Mouse (Mus musculus) embryonic facial prominence, embryonic 14.5 days (tissue): ENCODE measurements around the gene Nav2. TPM values are rescaled to one million over a fixed set of nuclear protein-coding genes. Genes with fewer than 3 reads are reported as not detected.

ENCODE experiments used
- ATAC-seq: fragments of 200-750 bp; cut with Nextera tagmentation; 2 replicates; pipeline ENCODE4 v1.8.0; 2017; ENCODE audit warnings: low read depth, moderate number of reproducible peaks, moderate TSS enrichment
- DNase-seq: peaks from one replicate; pipeline ENCODE4 v3.0.0-alpha.2; 2015; ENCODE audit warnings: low spot score
- H3K27ac ChIP-seq: fragments of 300-500 bp; sonication (generic); replicated peaks from 2 replicates; pipeline ENCODE4 v1.5.1; 2014; ENCODE audit warnings: low read depth, mild to moderate bottlenecking, low read length, moderate library complexity
- H3K27me3 ChIP-seq: fragments of 300-500 bp; sonication (generic); replicated peaks from 2 replicates; pipeline ENCODE4 v1.6.1; 2014; ENCODE audit warnings: low read length; ENCODE audit not compliant: control insufficient read depth, insufficient read depth
- H3K36me3 ChIP-seq: fragments of 300-500 bp; sonication (generic); 2 replicates; pipeline ENCODE4 v1.6.1; 2014; ENCODE audit warnings: low read length, mixed read lengths; ENCODE audit not compliant: control insufficient read depth, insufficient read depth
- H3K4me1 ChIP-seq: fragments of 300-500 bp; sonication (generic); 2 replicates; pipeline ENCODE4 v1.6.1; 2014; ENCODE audit warnings: antibody characterized with exemption, low read length; ENCODE audit not compliant: control insufficient read depth, insufficient read depth
- H3K4me2 ChIP-seq: fragments of 300-500 bp; sonication (generic); 2 replicates; pipeline ENCODE4 v1.6.1; 2014; ENCODE audit warnings: low read depth, mild to moderate bottlenecking, low read length, moderate library complexity, mixed read lengths
- H3K4me3 ChIP-seq: fragments of 300-500 bp; sonication (generic); 2 replicates; pipeline ENCODE4 v1.5.1; 2014; ENCODE audit warnings: low read depth, mild to moderate bottlenecking, low read length
- H3K9ac ChIP-seq: fragments of 300-500 bp; sonication (generic); 2 replicates; pipeline ENCODE4 v1.6.1; 2014; ENCODE audit warnings: low read depth, mild to moderate bottlenecking, low read length, moderate library complexity, mixed read lengths
- H3K9me3 ChIP-seq: fragments of 300-500 bp; sonication (generic); 2 replicates; pipeline ENCODE4 v1.6.1; 2016; ENCODE audit warnings: low read length; ENCODE audit not compliant: control insufficient read depth
- WGBS: fragments of 180-500 bp; shearing (Covaris S2); extraction: QIAGEN DNeasy Blood & Tissue Kit; methylation state at CpG from one replicate; pipeline ENCODE4 v1.1.7; 2014; 5-methylcytosine and 5-hydroxymethylcytosine counted together
- polyA plus RNA-seq: library from polyadenylated mRNA; unstranded; fragments of >200 nt; fragmentation: Nextera tagmentation; extraction: Ambion mirVana; gene quantifications from 2 replicates; pipeline ENCODE4 v1.2.1, GENCODE M21; 2014

Nav2 gene
- polyA plus RNA-seq, 1 experiment from 2014 or later = 13.5 TPM

DNA sequence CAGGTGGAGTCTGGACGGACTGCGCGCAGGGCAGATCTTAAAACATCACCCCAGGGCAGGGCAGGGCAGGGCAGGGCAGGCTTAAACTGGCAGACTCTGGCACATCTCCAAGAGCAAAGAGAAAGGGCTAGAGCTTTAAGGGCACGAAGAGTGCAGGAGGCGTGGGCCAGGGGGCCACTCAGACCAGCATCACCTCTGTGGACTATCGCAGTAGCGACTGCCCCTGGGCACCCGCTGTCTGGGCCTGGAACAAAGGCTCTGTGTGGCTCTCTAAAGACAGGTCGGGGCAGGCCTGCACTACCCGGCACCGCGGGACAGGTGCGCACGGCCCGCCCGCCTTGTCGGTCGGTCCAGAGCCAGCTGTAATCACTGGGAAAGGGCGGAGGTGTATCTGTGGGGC lies 491.9 kb downstream of the Nav2 start:
- ATAC-seq (peak; percentile 69; the same call in 1 of the 2 replicates), DNase-seq (peak; percentile 46)
- 75% methylated on average over 16 of the region's 19 CpGs for WGBS
- Histone ChIP-seq H3K9me3 (no peaks in the 10 kb centered on the region), H3K27ac (no peak overlapping the region), H3K4me3 (no peak overlapping the region), H3K36me3 (no peaks in the 10 kb centered on the region), H3K4me2 (no peak overlapping the region), H3K4me1 (peaks cover 28% of the 10 kb centered on the region), H3K27me3 (no peaks in the 10 kb centered on the region), H3K9ac (no peak overlapping the region)

DNA sequence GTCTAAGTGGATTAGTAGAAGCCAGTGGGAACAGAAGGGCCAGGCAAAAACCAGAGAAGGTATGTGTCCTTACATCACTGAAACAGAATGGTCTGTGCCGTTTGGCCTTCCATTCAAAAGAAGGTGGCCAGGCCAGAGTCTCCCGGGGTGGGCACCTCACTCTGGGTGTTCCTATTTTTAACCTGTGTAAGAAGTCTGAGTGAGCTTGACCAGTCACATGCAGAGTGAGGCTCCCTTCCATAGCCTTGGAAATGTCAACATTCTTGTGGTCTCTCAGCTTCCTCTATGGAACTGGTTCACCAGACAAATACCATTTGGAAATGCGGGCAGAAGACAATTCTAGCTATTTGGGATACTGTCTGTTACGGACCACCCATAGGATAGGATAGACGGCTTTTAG lies 494.0 kb downstream of the Nav2 start:
- no peak overlapping the region for H3K9ac ChIP-seq
- H3K9me3 ChIP-seq = no peaks in the 10 kb centered on the region
- H3K4me2 ChIP-seq = no peak overlapping the region
- no peak for DNase-seq
- ATAC-seq = no peak
- WGBS = 90% methylated on average over 5 of the region's 5 CpGs
- H3K4me3 ChIP-seq = no peak overlapping the region
- H3K27me3 ChIP-seq = no peaks in the 10 kb centered on the region
- no peak overlapping the region for H3K27ac ChIP-seq
- no peaks in the 10 kb centered on the region for H3K36me3 ChIP-seq
- H3K4me1 ChIP-seq = peaks cover 19% of the 10 kb centered on the region; the same call in 1 of the 2 replicates

DNA sequence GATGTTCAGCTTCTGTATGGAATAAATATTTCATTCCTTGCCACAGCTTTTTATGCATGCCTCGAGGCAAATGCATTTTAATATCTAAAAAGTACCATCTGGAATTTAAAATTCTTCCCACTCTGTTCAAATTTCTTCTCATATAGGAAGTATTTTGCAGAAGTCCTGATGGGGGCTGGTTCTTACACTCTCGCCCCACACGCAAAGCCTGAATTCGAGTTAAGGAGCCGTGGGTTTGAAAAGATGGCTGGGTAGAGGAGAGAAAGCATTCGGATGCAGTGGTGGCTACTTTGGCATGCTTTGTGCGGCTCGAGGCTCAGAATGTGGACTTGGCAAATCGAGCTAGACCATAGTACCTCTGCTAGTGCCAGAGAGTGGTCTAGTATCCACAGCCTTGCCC lies 499.2 kb downstream of the Nav2 start:
- Histone ChIP-seq H3K4me2 (no peak overlapping the region), H3K27me3 (no peaks in the 10 kb centered on the region), H3K36me3 (no peaks in the 10 kb centered on the region), H3K27ac (no peak overlapping the region; the same call in 1 of the 2 replicates), H3K4me3 (no peak overlapping the region), H3K4me1 (peaks cover 4% of the 10 kb centered on the region; the same call in 1 of the 2 replicates), H3K9me3 (no peaks in the 10 kb centered on the region), H3K9ac (no peak overlapping the region)
- WGBS = 68% methylated on average over 9 of the region's 9 CpGs
- no peak for ATAC-seq
- DNase-seq = no peak

DNA sequence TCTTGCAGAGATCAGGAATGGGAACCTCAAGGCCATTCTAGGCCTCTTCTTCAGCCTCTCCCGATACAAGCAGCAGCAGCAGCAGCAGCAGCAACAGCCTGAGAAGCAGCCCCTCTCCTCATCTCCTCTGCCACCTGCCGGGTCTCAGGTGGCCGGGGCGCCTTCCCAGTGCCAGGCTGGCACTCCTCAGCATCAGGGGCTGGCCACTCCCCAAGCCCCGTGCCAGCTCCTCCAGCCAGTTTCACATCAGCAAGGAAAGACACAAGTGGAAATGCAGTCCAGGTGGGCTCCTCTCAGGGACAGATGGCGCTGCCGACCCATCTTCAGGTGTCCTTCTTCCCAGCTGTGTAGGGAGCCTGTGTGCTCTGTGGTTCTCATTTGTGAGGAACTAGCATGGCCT lies 500.1 kb downstream of the Nav2 start:
- DNase-seq = no peak
- no peaks in the 10 kb centered on the region for H3K36me3 ChIP-seq
- 88% methylated on average over 7 of the region's 7 CpGs for WGBS
- H3K4me3 ChIP-seq = no peak overlapping the region
- H3K4me2 ChIP-seq = no peak overlapping the region
- no peaks in the 10 kb centered on the region for H3K27me3 ChIP-seq
- H3K27ac ChIP-seq = no peak overlapping the region
- no peak for ATAC-seq
- no peak overlapping the region for H3K9ac ChIP-seq
- H3K4me1 ChIP-seq = peaks cover 4% of the 10 kb centered on the region; the same call in 1 of the 2 replicates
- no peaks in the 10 kb centered on the region for H3K9me3 ChIP-seq

DNA sequence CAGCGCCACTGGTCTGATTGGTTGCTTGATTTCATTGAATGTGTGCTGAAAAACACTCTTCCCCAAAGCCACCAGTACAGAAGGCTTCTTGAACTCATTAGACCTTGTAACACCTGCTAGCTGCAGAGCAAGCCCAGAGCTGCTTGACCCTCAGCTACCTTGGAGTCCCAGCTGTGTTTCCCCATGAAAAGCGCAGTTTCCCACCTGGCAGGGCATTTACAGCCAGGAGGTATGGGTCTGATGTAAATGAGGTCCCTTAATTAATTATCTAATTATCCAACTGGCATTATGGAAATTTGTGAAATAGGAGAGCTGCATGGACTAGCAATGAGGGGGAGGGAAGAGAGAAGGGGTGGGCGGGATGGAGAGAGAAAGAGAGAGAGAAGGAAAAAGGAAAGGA lies 500.7 kb downstream of the Nav2 start:
- Histone ChIP-seq H3K27me3 (no peaks in the 10 kb centered on the region), H3K36me3 (no peaks in the 10 kb centered on the region), H3K4me3 (no peak overlapping the region), H3K9ac (no peak overlapping the region), H3K4me1 (peaks cover 4% of the 10 kb centered on the region; the same call in 1 of the 2 replicates), H3K4me2 (no peak overlapping the region), H3K27ac (no peak overlapping the region), H3K9me3 (no peaks in the 10 kb centered on the region)
- ATAC-seq (no peak), DNase-seq (no peak)
- WGBS = 89% methylated on average over 3 of the region's 3 CpGs

DNA sequence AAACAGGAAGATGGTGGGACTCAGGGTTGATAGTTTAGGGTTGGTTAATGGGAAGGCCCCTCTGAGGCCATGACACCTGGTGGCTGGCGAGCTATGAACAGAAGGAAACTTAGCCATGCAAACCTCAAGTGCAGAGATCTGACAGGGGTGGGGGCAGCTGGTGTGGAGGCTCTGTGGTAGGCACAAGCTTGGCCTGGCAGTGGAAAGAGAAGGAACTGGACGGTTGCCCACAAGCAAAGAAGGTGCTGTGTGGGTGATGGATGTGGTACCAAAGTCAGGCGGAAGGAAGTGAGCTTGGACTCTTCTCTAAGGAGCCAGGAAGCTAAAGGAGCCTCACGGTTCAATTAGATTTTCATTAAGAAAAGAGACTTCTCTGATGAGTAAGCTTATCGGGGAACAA lies 501.7 kb downstream of the Nav2 start:
- no peak overlapping the region for H3K4me3 ChIP-seq
- H3K36me3 ChIP-seq = no peaks in the 10 kb centered on the region
- H3K9ac ChIP-seq = no peak overlapping the region
- no peak overlapping the region for H3K27ac ChIP-seq
- 86% methylated on average over 5 of the region's 5 CpGs for WGBS
- ATAC-seq (no peak), DNase-seq (no peak)
- no peak overlapping the region for H3K4me2 ChIP-seq
- peaks cover 4% of the 10 kb centered on the region; the same call in 1 of the 2 replicates for H3K4me1 ChIP-seq
- no peaks in the 10 kb centered on the region for H3K27me3 ChIP-seq
- no peaks in the 10 kb centered on the region for H3K9me3 ChIP-seq

DNA sequence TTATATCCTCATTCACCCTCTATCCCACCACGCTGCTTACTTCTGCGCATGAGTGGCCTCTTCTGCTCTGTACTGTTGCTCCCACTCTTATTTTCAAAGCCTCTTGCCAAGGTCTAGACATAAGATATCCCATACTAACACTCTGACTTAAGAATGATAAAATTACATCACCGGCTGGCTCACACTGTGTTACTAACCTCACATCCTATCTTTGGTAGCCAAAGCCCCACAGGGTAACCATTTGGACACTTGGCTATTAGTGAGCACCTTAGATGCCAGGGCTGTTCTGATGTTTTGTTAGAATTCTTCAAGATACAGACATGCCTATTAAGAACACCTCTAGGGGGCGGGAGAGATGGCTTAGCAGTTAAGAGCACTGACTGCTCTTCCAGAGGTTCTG lies 502.4 kb downstream of the Nav2 start:
- WGBS = 88% methylated on average over 4 of the region's 4 CpGs
- Histone ChIP-seq H3K36me3 (no peaks in the 10 kb centered on the region), H3K27me3 (no peaks in the 10 kb centered on the region), H3K4me3 (no peak overlapping the region), H3K9ac (no peak overlapping the region), H3K9me3 (no peaks in the 10 kb centered on the region), H3K4me2 (no peak overlapping the region), H3K4me1 (peaks cover 4% of the 10 kb centered on the region; the same call in 1 of the 2 replicates), H3K27ac (no peak overlapping the region)
- no peak for DNase-seq
- ATAC-seq = no peak

DNA sequence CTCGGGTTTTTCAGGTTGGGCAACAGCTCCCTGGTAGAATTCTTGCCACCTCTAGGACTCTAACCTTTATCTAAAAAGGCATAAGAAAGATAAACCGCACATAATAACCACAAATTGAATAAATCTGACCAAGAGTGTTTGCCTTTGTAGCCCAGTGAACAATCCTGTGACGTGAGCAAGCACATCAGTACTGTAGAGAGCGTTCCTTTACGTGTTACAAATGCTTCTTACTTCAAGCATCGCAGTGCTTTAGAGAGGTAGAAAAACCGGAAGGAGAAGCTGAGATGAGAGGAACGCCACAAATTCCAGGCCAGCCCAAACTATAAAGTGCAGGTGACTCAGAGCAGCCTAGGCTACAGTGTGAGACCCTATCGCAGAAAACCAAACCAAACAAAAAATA lies 503.3 kb downstream of the Nav2 start:
- WGBS = 80% methylated on average over 9 of the region's 9 CpGs
- Histone ChIP-seq H3K27ac (no peak overlapping the region), H3K9ac (no peak overlapping the region), H3K27me3 (no peaks in the 10 kb centered on the region), H3K36me3 (no peaks in the 10 kb centered on the region), H3K4me2 (no peak overlapping the region), H3K9me3 (no peaks in the 10 kb centered on the region), H3K4me3 (no peak overlapping the region), H3K4me1 (peaks cover 4% of the 10 kb centered on the region; the same call in 1 of the 2 replicates)
- DNase-seq (no peak), ATAC-seq (no peak)

DNA sequence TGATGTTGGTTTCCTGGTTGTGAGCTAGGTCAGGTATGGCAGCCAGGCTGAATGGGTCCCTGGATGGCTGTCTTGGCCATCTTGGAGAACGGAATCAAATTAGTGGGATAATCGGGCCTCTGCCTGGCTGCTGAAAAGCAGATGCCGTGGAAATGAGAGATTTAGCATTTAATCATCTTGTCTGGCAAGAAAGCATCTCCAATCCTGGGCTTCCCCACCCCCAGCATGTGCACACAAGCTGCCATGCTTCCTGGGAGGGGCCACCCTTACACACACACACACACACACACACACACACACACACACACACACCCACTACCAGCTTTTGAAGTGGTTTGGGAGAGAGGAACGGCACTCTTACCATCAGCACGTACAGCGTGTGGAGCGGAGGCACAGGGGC lies 506.6 kb downstream of the Nav2 start:
- Histone ChIP-seq H3K4me1 (peaks cover 13% of the 10 kb centered on the region), H3K9ac (no peak overlapping the region), H3K4me2 (no peak overlapping the region), H3K27me3 (no peaks in the 10 kb centered on the region), H3K36me3 (no peaks in the 10 kb centered on the region), H3K4me3 (no peak overlapping the region), H3K27ac (no peak overlapping the region), H3K9me3 (no peaks in the 10 kb centered on the region)
- WGBS = 64% methylated on average over 7 of the region's 7 CpGs
- no peak for DNase-seq
- ATAC-seq = no peak
